Mouse (Mus musculus): ENCODE data around the gene Ppm1l. TPM values are rescaled to one million over a fixed set of nuclear protein-coding genes. Genes with fewer than 3 reads are reported as not detected.

The Ppm1l gene
- polyA plus RNA-seq, 1 experiment, result 6.8 TPM

GRCm38 (mm10) chr3:69358620-69358964 is 41.9 kb downstream of the Ppm1l start:
- H3K36me3 ChIP-seq (ENCODE audit: control insufficient read depth, insufficient read depth), result no peaks in the 10 kb centered on the region
- H3K4me3 ChIP-seq, result no peak overlapping the region
- H3K27me3 ChIP-seq (ENCODE audit: control insufficient read depth, insufficient read depth, insufficient read length), result no peaks in the 10 kb centered on the region
- H3K79me2 ChIP-seq (ENCODE audit: control insufficient read depth, insufficient read depth), result peaks cover 4% of the 10 kb centered on the region
- H3K4me2 ChIP-seq (ENCODE audit: low read depth), result no peak overlapping the region
- H3ac ChIP-seq (ENCODE audit: control insufficient read depth, insufficient read length), result no peak overlapping the region
- TF ChIP-seq MAX (IDR thresholded peaks at IDR 0.05; ENCODE audit: low read depth), result no peak
- TF ChIP-seq SRF (IDR thresholded peaks at IDR 0.05; ENCODE audit: control insufficient read depth, insufficient read length, low read depth), result no peak
- TF ChIP-seq POLR2A (IDR thresholded peaks at IDR 0.05; ENCODE audit: insufficient read length, low read depth), result no peak
- no peak for TF ChIP-seq TCF3 (IDR thresholded peaks at IDR 0.05; ENCODE audit: insufficient read length, low read depth)
- no peak for TF ChIP-seq MYOG (IDR thresholded peaks at IDR 0.05; ENCODE audit: control insufficient read depth in 1 of 3, insufficient read depth in 1 of 3, insufficient read length in 2 of 3, low read depth in 2 of 3)
- TF ChIP-seq E2F4 (IDR thresholded peaks at IDR 0.05; ENCODE audit: insufficient read depth), result no peak
- no peak for TF ChIP-seq MYOD1 (IDR thresholded peaks at IDR 0.05; ENCODE audit: control insufficient read depth in 1 of 3, insufficient read length in 2 of 3, low read depth in 2 of 3)
- no peak for TF ChIP-seq POLR2AphosphoS2 (IDR thresholded peaks at IDR 0.05; ENCODE audit: insufficient read length, low read depth)
- no peak for TF ChIP-seq USF1 (IDR thresholded peaks at IDR 0.05; ENCODE audit: low read depth)
- no peak for TF ChIP-seq CEBPB (IDR thresholded peaks at IDR 0.05; ENCODE audit: insufficient read depth, poor library complexity, severe bottlenecking)
- no peak for TF ChIP-seq REST (IDR thresholded peaks at IDR 0.05; ENCODE audit: insufficient read depth, insufficient read length)
- no peak for TF ChIP-seq TCF12 (IDR thresholded peaks at IDR 0.05; ENCODE audit: insufficient read depth, poor library complexity, severe bottlenecking)

GRCm38 (mm10) chr3:69360263-69360895 is 43.7 kb downstream of the Ppm1l start:
- no peaks in the 10 kb centered on the region for H3K36me3 ChIP-seq (ENCODE audit: control insufficient read depth, insufficient read depth)
- no peaks in the 10 kb centered on the region for H3K27me3 ChIP-seq (ENCODE audit: control insufficient read depth, insufficient read depth, insufficient read length)
- no peak overlapping the region for H3ac ChIP-seq (ENCODE audit: control insufficient read depth, insufficient read length)
- peaks cover 4% of the 10 kb centered on the region for H3K79me2 ChIP-seq (ENCODE audit: control insufficient read depth, insufficient read depth)
- no peak for TF ChIP-seq CEBPB (IDR thresholded peaks at IDR 0.05; ENCODE audit: insufficient read depth, poor library complexity, severe bottlenecking)
- TF ChIP-seq REST (IDR thresholded peaks at IDR 0.05; ENCODE audit: insufficient read depth, insufficient read length), result no peak
- TF ChIP-seq POLR2AphosphoS2 (IDR thresholded peaks at IDR 0.05; ENCODE audit: insufficient read length, low read depth), result no peak
- TF ChIP-seq TCF12 (IDR thresholded peaks at IDR 0.05; ENCODE audit: insufficient read depth, poor library complexity, severe bottlenecking), result no peak
- no peak for TF ChIP-seq MYOG (IDR thresholded peaks at IDR 0.05; ENCODE audit: control insufficient read depth in 1 of 3, insufficient read depth in 1 of 3, insufficient read length in 2 of 3, low read depth in 2 of 3)
- TF ChIP-seq MAX (IDR thresholded peaks at IDR 0.05; ENCODE audit: low read depth), result no peak
- no peak overlapping the region for H3K4me2 ChIP-seq (ENCODE audit: low read depth)
- no peak overlapping the region for H3K4me3 ChIP-seq

- peaks cover 4% of the 10 kb centered on the region for H3K79me2 ChIP-seq (ENCODE audit: control insufficient read depth, insufficient read depth)
- no peak overlapping the region for H3ac ChIP-seq (ENCODE audit: control insufficient read depth, insufficient read length)
- no peak for TF ChIP-seq MYOG (IDR thresholded peaks at IDR 0.05; ENCODE audit: control insufficient read depth in 1 of 3, insufficient read depth in 1 of 3, insufficient read length in 2 of 3, low read depth in 2 of 3)
- TF ChIP-seq REST (IDR thresholded peaks at IDR 0.05; ENCODE audit: insufficient read depth, insufficient read length), result no peak
- TF ChIP-seq TCF3 (IDR thresholded peaks at IDR 0.05; ENCODE audit: insufficient read length, low read depth), result no peak
- no peak for TF ChIP-seq POLR2A (IDR thresholded peaks at IDR 0.05; ENCODE audit: insufficient read length, low read depth)
- no peak for TF ChIP-seq MAX (IDR thresholded peaks at IDR 0.05; ENCODE audit: low read depth)
- no peak for TF ChIP-seq E2F4 (IDR thresholded peaks at IDR 0.05; ENCODE audit: insufficient read depth)
- TF ChIP-seq CEBPB (IDR thresholded peaks at IDR 0.05; ENCODE audit: insufficient read depth, poor library complexity, severe bottlenecking), result no peak
- no peak for TF ChIP-seq POLR2AphosphoS2 (IDR thresholded peaks at IDR 0.05; ENCODE audit: insufficient read length, low read depth)
- TF ChIP-seq TCF12 (IDR thresholded peaks at IDR 0.05; ENCODE audit: insufficient read depth, poor library complexity, severe bottlenecking), result no peak
- TF ChIP-seq MYOD1 (IDR thresholded peaks at IDR 0.05; ENCODE audit: control insufficient read depth in 1 of 3, insufficient read length in 2 of 3, low read depth in 2 of 3), result no peak
- no peak for TF ChIP-seq USF1 (IDR thresholded peaks at IDR 0.05; ENCODE audit: low read depth)
- TF ChIP-seq SRF (IDR thresholded peaks at IDR 0.05; ENCODE audit: control insufficient read depth, insufficient read length, low read depth), result no peak
- no peak overlapping the region for H3K4me2 ChIP-seq (ENCODE audit: low read depth)
- no peaks in the 10 kb centered on the region for H3K27me3 ChIP-seq (ENCODE audit: control insufficient read depth, insufficient read depth, insufficient read length)
- no peak overlapping the region for H3K4me3 ChIP-seq
- no peaks in the 10 kb centered on the region for H3K36me3 ChIP-seq (ENCODE audit: control insufficient read depth, insufficient read depth)
Observed at GRCm38 (mm10) chr3:69361487-69362349, 45.1 kb downstream of the Ppm1l start.

GRCm38 (mm10) chr3:69362350-69362790 is 45.7 kb downstream of the Ppm1l start:
- Histone ChIP-seq H3K79me2 (ENCODE audit: control insufficient read depth, insufficient read depth) (peaks cover 4% of the 10 kb centered on the region), H3K4me3 (no peak overlapping the region), H3ac (ENCODE audit: control insufficient read depth, insufficient read length) (no peak overlapping the region), H3K4me2 (ENCODE audit: low read depth) (no peak overlapping the region), H3K36me3 (ENCODE audit: control insufficient read depth, insufficient read depth) (no peaks in the 10 kb centered on the region), H3K27me3 (ENCODE audit: control insufficient read depth, insufficient read depth, insufficient read length) (no peaks in the 10 kb centered on the region)
- no peak for TF ChIP-seq E2F4 (IDR thresholded peaks at IDR 0.05; ENCODE audit: insufficient read depth)
- TF ChIP-seq MAX (IDR thresholded peaks at IDR 0.05; ENCODE audit: low read depth), result no peak

GRCm38 (mm10) chr3:69362906-69363305 is 46.2 kb downstream of the Ppm1l start:
- Histone ChIP-seq H3K36me3 (ENCODE audit: control insufficient read depth, insufficient read depth) (no peaks in the 10 kb centered on the region), H3K27me3 (ENCODE audit: control insufficient read depth, insufficient read depth, insufficient read length) (no peaks in the 10 kb centered on the region), H3K4me3 (no peak overlapping the region), H3K79me2 (ENCODE audit: control insufficient read depth, insufficient read depth) (peaks cover 4% of the 10 kb centered on the region), H3K4me2 (ENCODE audit: low read depth) (no peak overlapping the region), H3ac (ENCODE audit: control insufficient read depth, insufficient read length) (no peak overlapping the region)
- TF ChIP-seq SRF (IDR thresholded peaks at IDR 0.05; ENCODE audit: control insufficient read depth, insufficient read length, low read depth) (no peak), MYOD1 (IDR thresholded peaks at IDR 0.05; ENCODE audit: control insufficient read depth in 1 of 3, insufficient read length in 2 of 3, low read depth in 2 of 3) (no peak), REST (IDR thresholded peaks at IDR 0.05; ENCODE audit: insufficient read depth, insufficient read length) (no peak), CEBPB (IDR thresholded peaks at IDR 0.05; ENCODE audit: insufficient read depth, poor library complexity, severe bottlenecking) (no peak), TCF12 (IDR thresholded peaks at IDR 0.05; ENCODE audit: insufficient read depth, poor library complexity, severe bottlenecking) (no peak), E2F4 (IDR thresholded peaks at IDR 0.05; ENCODE audit: insufficient read depth) (no peak), POLR2A (IDR thresholded peaks at IDR 0.05; ENCODE audit: insufficient read length, low read depth) (no peak), USF1 (IDR thresholded peaks at IDR 0.05; ENCODE audit: low read depth) (no peak), MAX (IDR thresholded peaks at IDR 0.05; ENCODE audit: low read depth) (no peak), POLR2AphosphoS2 (IDR thresholded peaks at IDR 0.05; ENCODE audit: insufficient read length, low read depth) (no peak), MYOG (IDR thresholded peaks at IDR 0.05; ENCODE audit: control insufficient read depth in 1 of 3, insufficient read depth in 1 of 3, insufficient read length in 2 of 3, low read depth in 2 of 3) (no peak), TCF3 (IDR thresholded peaks at IDR 0.05; ENCODE audit: insufficient read length, low read depth) (no peak)

All from myocyte (in vitro differentiated cells).